Mouse (Mus musculus) cerebellum, adult 9-11 months (tissue): Measurements from ENCODE around the gene Metrn.
A peak's percentile ranks its signal among the peaks of the same experiment; 100 is the strongest.

Experiments
- DNase-seq: peaks from one replicate; pipeline ENCODE4 v3.0.0; 2022

Gene Metrn

GRCm38 (mm10) chr17:25806507-25806906 is 9.6 kb upstream of the Metrn start:
- peak; percentile 43 for DNase-seq

- DNase-seq = peak; percentile 58
Observed at GRCm38 (mm10) chr17:25802825-25803517, 6.0 kb upstream of the Metrn start.

- peak; percentile 71 for DNase-seq
Observed at GRCm38 (mm10) chr17:25801029-25801428, 4.1 kb upstream of the Metrn start.

- DNase-seq = no peak
Observed at GRCm38 (mm10) chr17:25796211-25796771, 645 bp downstream of the Metrn start.

GRCm38 (mm10) chr17:25795609-25796092 is 1.3 kb downstream of the Metrn start, which contains the start of gene AC134908.4:
AC134908.4 (minus strand) TSS chr17:25795659.
- peak; percentile 74 for DNase-seq

GRCm38 (mm10) chr17:25794998-25795397 is 1.9 kb downstream of the Metrn start:
- DNase-seq = no peak

GRCm38 (mm10) chr17:25794197-25794596 is 2.7 kb downstream of the Metrn start:
- no peak for DNase-seq

- DNase-seq = peak; percentile 76
Observed at GRCm38 (mm10) chr17:25792615-25793014, 4.3 kb downstream of the Metrn start, which contains the start of gene Fam173a. Fam173a (minus strand) TSS chr17:25792901.

- peak; percentile 85 for DNase-seq
Observed at GRCm38 (mm10) chr17:25791843-25792527, 5.0 kb downstream of the Metrn start.

GRCm38 (mm10) chr17:25791320-25791842 is 5.6 kb downstream of the Metrn start:
- no peak for DNase-seq

GRCm38 (mm10) chr17:25786781-25787504 is 10.0 kb downstream of the Metrn start:
- no peak for DNase-seq

- DNase-seq = no peak
Observed at GRCm38 (mm10) chr17:25786280-25786679, 10.7 kb downstream of the Metrn start, which contains the start of gene Ccdc78. Ccdc78 (plus strand) TSS chr17:25786580.

GRCm38 (mm10) chr17:25785281-25785745 is 11.6 kb downstream of the Metrn start, which contains the start of gene Haghl:
Haghl (minus strand) TSS chr17:25785673.
- DNase-seq = peak; percentile 97

- DNase-seq = peak; percentile 54
Observed at GRCm38 (mm10) chr17:25783861-25784574, 12.9 kb downstream of the Metrn start.

GRCm38 (mm10) chr17:25783086-25783485 is 13.8 kb downstream of the Metrn start:
- peak; percentile 73 for DNase-seq

GRCm38 (mm10) chr17:25781339-25781738 is 15.6 kb downstream of the Metrn start:
- no peak for DNase-seq

GRCm38 (mm10) chr17:25777948-25778347 is 19.0 kb downstream of the Metrn start:
- DNase-seq = no peak

- peak; percentile 31 for DNase-seq
Observed at GRCm38 (mm10) chr17:25775318-25776062, 21.4 kb downstream of the Metrn start.

- peak; percentile 97 for DNase-seq
Observed at GRCm38 (mm10) chr17:25773549-25774120, 23.3 kb downstream of the Metrn start, which contains the start of gene Narfl. Narfl (plus strand) TSS chr17:25773776.

GRCm38 (mm10) chr17:25769331-25769730 is 27.6 kb downstream of the Metrn start:
- no peak for DNase-seq
